Mouse (Mus musculus): ENCODE measurements around the gene Mpo. TPM values are rescaled to one million over a fixed set of nuclear protein-coding genes. Genes with fewer than 3 reads are reported as not detected.

Gene Mpo
- polyA plus RNA-seq, 1 experiment = 5.5 TPM

DNA sequence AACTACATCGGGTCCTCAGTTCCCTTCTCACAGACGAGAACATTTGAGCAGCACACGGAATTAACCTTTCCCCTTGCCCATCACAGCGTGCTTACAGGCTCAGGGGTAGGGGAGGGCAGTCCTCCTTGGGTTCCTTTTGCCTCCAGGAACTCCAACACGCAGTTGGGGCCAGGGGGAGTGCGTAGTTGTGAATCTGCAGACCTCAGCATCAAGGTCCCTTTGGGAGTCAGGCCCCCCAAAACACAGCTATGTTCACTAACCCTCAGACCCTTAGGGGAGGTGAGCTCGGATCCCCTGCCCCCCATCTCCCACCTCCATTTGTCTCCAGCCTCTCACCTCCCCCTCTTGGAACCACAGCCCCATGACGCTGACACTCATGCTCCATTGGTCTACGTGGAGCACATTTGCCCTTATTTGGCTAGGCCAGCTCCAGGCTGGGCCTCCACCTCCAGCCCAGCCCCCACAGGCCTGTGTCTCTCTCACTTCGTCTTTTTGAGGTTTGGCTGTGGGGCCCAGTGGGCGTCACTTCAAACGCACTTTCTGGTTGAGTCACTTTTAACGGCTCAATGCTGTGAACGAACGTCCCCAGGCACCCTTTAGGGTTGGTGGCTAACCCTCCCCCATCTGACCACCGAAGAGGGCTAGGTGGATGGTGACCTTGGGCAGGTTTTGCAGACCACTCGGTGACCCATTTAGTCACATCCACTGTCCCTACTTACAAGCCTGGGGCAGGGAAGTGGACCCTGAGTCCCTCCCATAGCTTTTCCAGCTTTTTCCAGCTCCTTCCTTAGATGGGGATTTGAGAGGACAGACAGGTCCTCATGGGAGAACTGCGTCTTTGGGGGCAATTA lies 44.0 kb upstream of the Mpo start:
- Histone ChIP-seq H3K4me3 (ENCODE audit: control insufficient read depth, low read depth, low read length) (no peak overlapping the region; the same call in 1 of the 2 replicates), H3K36me3 (ENCODE audit: control insufficient read depth, insufficient read depth, low read length) (no peaks in the 10 kb centered on the region), H3K27ac (ENCODE audit: control insufficient read depth, insufficient read depth, low read depth, low read length) (no peak overlapping the region), H3K4me1 (ENCODE audit: control insufficient read depth, insufficient read depth, low read length) (peaks cover 19% of the 10 kb centered on the region), H3K27me3 (ENCODE audit: control insufficient read depth, insufficient read depth, low read length) (no peaks in the 10 kb centered on the region)
- TF ChIP-seq CTCF (IDR thresholded peaks at IDR 0.05; ENCODE audit: control insufficient read depth, insufficient read depth, insufficient replicate concordance, low read depth, low read length) (no peak), POLR2A (IDR thresholded peaks at IDR 0.05; ENCODE audit: control insufficient read depth, low read depth, low read length) (no peak)

DNA sequence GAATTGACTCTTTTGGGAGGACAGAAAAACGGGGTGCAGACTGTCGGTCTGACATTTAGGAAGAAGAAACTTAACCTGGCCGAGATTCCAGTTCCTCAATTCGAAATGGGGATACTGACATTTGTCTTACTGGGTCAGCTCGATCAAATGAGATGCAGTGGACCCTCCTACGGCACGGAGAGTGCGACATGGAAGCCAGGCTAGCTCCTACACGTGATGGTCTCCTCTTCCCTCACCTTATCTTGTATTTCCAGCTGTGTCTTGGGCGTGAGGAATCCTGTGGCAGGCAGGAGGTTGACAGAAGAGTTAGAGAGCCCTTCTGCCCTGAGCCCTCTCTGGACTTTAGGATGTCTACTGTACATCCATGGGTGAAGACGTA lies 43.3 kb upstream of the Mpo start:
- H3K4me3 ChIP-seq (ENCODE audit: control insufficient read depth, low read depth, low read length) = no peak overlapping the region
- no peak overlapping the region; the same call in 1 of the 2 replicates for H3K27ac ChIP-seq (ENCODE audit: control insufficient read depth, insufficient read depth, low read depth, low read length)
- TF ChIP-seq CTCF (IDR thresholded peaks at IDR 0.05; ENCODE audit: control insufficient read depth, insufficient read depth, insufficient replicate concordance, low read depth, low read length) (no peak), POLR2A (IDR thresholded peaks at IDR 0.05; ENCODE audit: control insufficient read depth, low read depth, low read length) (no peak)
- H3K27me3 ChIP-seq (ENCODE audit: control insufficient read depth, insufficient read depth, low read length) = no peaks in the 10 kb centered on the region
- peaks cover 25% of the 10 kb centered on the region for H3K4me1 ChIP-seq (ENCODE audit: control insufficient read depth, insufficient read depth, low read length)
- no peaks in the 10 kb centered on the region for H3K36me3 ChIP-seq (ENCODE audit: control insufficient read depth, insufficient read depth, low read length)

DNA sequence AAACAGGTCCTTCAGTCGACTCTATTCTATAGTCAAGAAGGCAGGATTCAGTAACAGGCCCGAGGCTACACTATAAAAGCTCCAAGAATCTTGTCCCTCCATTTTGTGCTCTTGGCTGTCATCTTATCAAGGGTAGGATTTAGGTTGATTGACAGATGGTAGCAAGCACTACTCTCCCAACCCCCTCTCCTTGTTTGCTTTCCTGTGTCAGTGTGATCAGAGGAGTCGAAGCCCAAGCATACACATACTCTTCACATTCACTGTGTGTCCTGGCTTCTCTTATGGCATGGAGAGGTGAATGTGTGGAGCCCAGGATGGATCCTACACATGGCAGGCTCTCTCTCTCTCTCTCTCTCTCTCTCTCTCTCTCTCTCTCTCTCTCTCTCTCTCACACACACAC lies 42.9 kb upstream of the Mpo start:
- TF ChIP-seq CTCF (IDR thresholded peaks at IDR 0.05; ENCODE audit: control insufficient read depth, insufficient read depth, insufficient replicate concordance, low read depth, low read length) (no peak), POLR2A (IDR thresholded peaks at IDR 0.05; ENCODE audit: control insufficient read depth, low read depth, low read length) (no peak)
- no peaks in the 10 kb centered on the region for H3K36me3 ChIP-seq (ENCODE audit: control insufficient read depth, insufficient read depth, low read length)
- no peak overlapping the region for H3K27ac ChIP-seq (ENCODE audit: control insufficient read depth, insufficient read depth, low read depth, low read length)
- no peak overlapping the region for H3K4me3 ChIP-seq (ENCODE audit: control insufficient read depth, low read depth, low read length)
- H3K4me1 ChIP-seq (ENCODE audit: control insufficient read depth, insufficient read depth, low read length) = peaks cover 30% of the 10 kb centered on the region
- H3K27me3 ChIP-seq (ENCODE audit: control insufficient read depth, insufficient read depth, low read length) = no peaks in the 10 kb centered on the region

DNA sequence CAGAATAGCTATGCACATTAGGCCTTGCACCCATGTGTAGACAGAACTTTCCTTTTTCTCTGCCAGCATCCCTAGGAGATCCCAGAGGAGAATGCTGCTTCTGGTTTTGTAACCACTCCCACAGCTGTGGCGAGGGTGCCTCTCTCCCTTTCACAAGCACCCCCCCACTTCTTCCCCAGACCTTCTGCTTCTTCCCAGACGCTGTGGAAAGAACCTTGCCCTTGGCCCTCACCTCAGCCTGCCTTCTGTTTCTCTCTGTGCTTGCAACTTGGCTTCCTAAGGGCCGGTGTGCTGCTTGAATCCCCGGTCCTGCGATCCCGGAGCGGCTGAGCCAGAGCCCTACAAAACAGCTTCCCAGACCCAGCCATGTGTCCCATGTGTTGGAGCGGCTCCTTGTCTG lies 42.4 kb upstream of the Mpo start:
- Histone ChIP-seq H3K36me3 (ENCODE audit: control insufficient read depth, insufficient read depth, low read length) (no peaks in the 10 kb centered on the region), H3K4me3 (ENCODE audit: control insufficient read depth, low read depth, low read length) (no peak overlapping the region), H3K27ac (ENCODE audit: control insufficient read depth, insufficient read depth, low read depth, low read length) (no peak overlapping the region), H3K27me3 (ENCODE audit: control insufficient read depth, insufficient read depth, low read length) (no peaks in the 10 kb centered on the region), H3K4me1 (ENCODE audit: control insufficient read depth, insufficient read depth, low read length) (peaks cover 31% of the 10 kb centered on the region)
- TF ChIP-seq POLR2A (IDR thresholded peaks at IDR 0.05; ENCODE audit: control insufficient read depth, low read depth, low read length) (no peak), CTCF (IDR thresholded peaks at IDR 0.05; ENCODE audit: control insufficient read depth, insufficient read depth, insufficient replicate concordance, low read depth, low read length) (no peak)

DNA sequence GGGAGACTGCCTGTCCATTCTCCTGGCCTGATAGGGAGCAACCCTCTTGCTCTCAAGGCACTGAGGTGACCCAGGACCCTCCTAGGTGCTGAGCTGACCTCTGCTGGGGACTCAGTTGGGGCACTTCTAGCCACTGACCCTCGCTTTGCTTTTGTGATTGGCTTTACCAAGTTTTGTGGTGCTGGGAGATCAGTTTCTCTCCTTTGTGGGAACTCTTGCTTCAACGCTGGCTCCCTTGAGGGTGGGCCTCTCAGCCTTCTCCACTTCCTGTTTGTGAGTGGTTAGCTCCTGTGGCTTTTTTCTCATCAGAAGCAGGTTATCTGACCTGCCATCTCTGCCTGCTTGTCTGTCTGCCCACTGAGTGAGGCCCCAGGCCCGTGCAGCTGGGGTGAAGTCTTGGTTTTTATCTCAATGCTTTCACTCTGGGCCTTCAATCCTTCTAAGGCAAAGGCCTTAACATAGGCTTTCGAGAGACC lies 41.9 kb upstream of the Mpo start:
- peaks cover 34% of the 10 kb centered on the region for H3K4me1 ChIP-seq (ENCODE audit: control insufficient read depth, insufficient read depth, low read length)
- H3K27me3 ChIP-seq (ENCODE audit: control insufficient read depth, insufficient read depth, low read length) = no peaks in the 10 kb centered on the region
- H3K27ac ChIP-seq (ENCODE audit: control insufficient read depth, insufficient read depth, low read depth, low read length) = no peak overlapping the region
- TF ChIP-seq POLR2A (IDR thresholded peaks at IDR 0.05; ENCODE audit: control insufficient read depth, low read depth, low read length) (no peak), CTCF (IDR thresholded peaks at IDR 0.05; ENCODE audit: control insufficient read depth, insufficient read depth, insufficient replicate concordance, low read depth, low read length) (no peak)
- no peaks in the 10 kb centered on the region for H3K36me3 ChIP-seq (ENCODE audit: control insufficient read depth, insufficient read depth, low read length)
- no peak overlapping the region for H3K4me3 ChIP-seq (ENCODE audit: control insufficient read depth, low read depth, low read length)

DNA sequence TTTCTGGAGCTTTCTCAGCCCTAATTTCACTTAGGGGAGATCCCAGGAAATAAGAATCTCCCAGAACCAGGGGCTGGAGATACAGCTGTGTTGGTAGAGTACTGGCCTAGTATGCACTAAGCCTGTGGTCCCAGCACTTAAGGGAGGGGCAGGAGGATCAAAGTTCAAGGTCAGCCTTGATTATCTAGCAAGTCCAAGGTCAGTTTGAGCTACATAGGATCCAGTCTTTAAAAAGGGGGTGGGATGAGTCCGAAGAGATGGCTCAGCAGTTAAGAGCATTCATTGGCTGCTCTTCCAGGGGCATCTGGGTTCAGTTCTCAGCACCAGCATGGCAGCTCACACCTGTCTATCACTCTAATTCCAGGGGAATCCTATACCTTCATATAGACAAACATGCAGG lies 41.1 kb upstream of the Mpo start:
- Histone ChIP-seq H3K27me3 (ENCODE audit: control insufficient read depth, insufficient read depth, low read length) (no peaks in the 10 kb centered on the region), H3K4me1 (ENCODE audit: control insufficient read depth, insufficient read depth, low read length) (peaks cover 36% of the 10 kb centered on the region), H3K4me3 (ENCODE audit: control insufficient read depth, low read depth, low read length) (no peak overlapping the region), H3K36me3 (ENCODE audit: control insufficient read depth, insufficient read depth, low read length) (no peaks in the 10 kb centered on the region), H3K27ac (ENCODE audit: control insufficient read depth, insufficient read depth, low read depth, low read length) (no peak overlapping the region)
- TF ChIP-seq CTCF (IDR thresholded peaks at IDR 0.05; ENCODE audit: control insufficient read depth, insufficient read depth, insufficient replicate concordance, low read depth, low read length) (no peak), POLR2A (IDR thresholded peaks at IDR 0.05; ENCODE audit: control insufficient read depth, low read depth, low read length) (no peak)

DNA sequence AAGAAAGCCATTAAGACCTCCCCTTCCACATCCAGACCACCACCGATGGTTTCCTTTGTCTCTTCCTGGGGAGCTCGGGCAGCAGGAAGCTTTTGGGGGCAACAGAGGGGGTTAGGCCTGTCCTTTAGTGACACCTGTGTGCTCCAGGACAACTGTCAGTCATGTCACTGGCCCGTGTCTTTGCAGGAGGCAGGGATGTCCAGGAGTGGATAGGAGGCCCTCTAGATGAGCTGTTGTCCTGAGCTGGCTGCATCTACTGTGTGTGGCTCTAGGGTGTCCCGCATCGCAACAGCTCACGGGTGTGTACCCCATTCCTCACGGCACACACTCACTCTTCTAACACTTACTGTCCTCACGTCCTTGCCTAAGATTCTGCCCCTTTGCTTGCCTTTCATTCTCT lies 40.1 kb upstream of the Mpo start:
- TF ChIP-seq CTCF (IDR thresholded peaks at IDR 0.05; ENCODE audit: control insufficient read depth, insufficient read depth, insufficient replicate concordance, low read depth, low read length) = no peak
- TF ChIP-seq POLR2A (IDR thresholded peaks at IDR 0.05; ENCODE audit: control insufficient read depth, low read depth, low read length) = no peak
- Histone ChIP-seq H3K4me3 (ENCODE audit: control insufficient read depth, low read depth, low read length) (no peak overlapping the region), H3K4me1 (ENCODE audit: control insufficient read depth, insufficient read depth, low read length) (peaks cover 34% of the 10 kb centered on the region), H3K27ac (ENCODE audit: control insufficient read depth, insufficient read depth, low read depth, low read length) (no peak overlapping the region), H3K36me3 (ENCODE audit: control insufficient read depth, insufficient read depth, low read length) (no peaks in the 10 kb centered on the region), H3K27me3 (ENCODE audit: control insufficient read depth, insufficient read depth, low read length) (no peaks in the 10 kb centered on the region)

Measured in testis, adult 2 months (tissue).